Mouse (Mus musculus) kidney, adult 2 months (tissue): ENCODE measurements around the gene Zfp961. TPM values are rescaled to one million over a fixed set of nuclear protein-coding genes. Genes with fewer than 3 reads are reported as not detected.
"Not testable (repeated sequence)": the region's sequence is repeated elsewhere in the genome, so short reads cannot be mapped to it uniquely, and the experiment has no call there.

ENCODE experiments used
- DNase-seq: peaks from one replicate; pipeline ENCODE4 v3.0.0; 2021
- H3K27ac ChIP-seq: fragments of 200-500 bp; 2 replicates; pipeline ENCODE4 v1.5.1; 2012; ENCODE audit warnings: low read depth, low read length, control low read depth, inconsistent platforms; ENCODE audit not compliant: insufficient read depth
- H3K27me3 ChIP-seq: fragments of 200-500 bp; replicated peaks from 2 replicates; pipeline ENCODE4 v1.6.1; 2012; ENCODE audit warnings: mild to moderate bottlenecking, moderate library complexity, low read length, inconsistent platforms; ENCODE audit not compliant: control insufficient read depth, insufficient read depth
- H3K36me3 ChIP-seq: fragments of 200-500 bp; 2 replicates; pipeline ENCODE4 v1.6.1; 2012; ENCODE audit warnings: mild to moderate bottlenecking, moderate library complexity, low read length, inconsistent platforms; ENCODE audit not compliant: control insufficient read depth, insufficient read depth
- H3K4me1 ChIP-seq: fragments of 200-500 bp; 2 replicates; pipeline ENCODE4 v1.6.1; 2011; ENCODE audit warnings: low read length; ENCODE audit not compliant: control insufficient read depth, insufficient read depth
- H3K4me3 ChIP-seq: fragments of 200-500 bp; 2 replicates; pipeline ENCODE4 v1.5.1; 2011; ENCODE audit warnings: mild to moderate bottlenecking, low read depth, low read length, control low read depth; ENCODE audit not compliant: insufficient read depth
- CTCF ChIP-seq: fragments of 200-500 bp; conservative IDR thresholded peaks from 2 replicates; pipeline ENCODE4 v1.5.1; 2011; ENCODE audit warnings: low read depth, mild to moderate bottlenecking, control low read depth, low read length, moderate library complexity, mixed read lengths; ENCODE audit not compliant: insufficient read depth, insufficient read length
- POLR2A ChIP-seq: fragments of 200-500 bp; IDR thresholded peaks from one replicate; pipeline ENCODE4 v1.6.1; 2011; ENCODE audit warnings: low read depth, low read length, control low read depth
- WGBS: fragments of 180-500 bp; shearing (Covaris S2); methylation state at CpG from one replicate; pipeline ENCODE4 v1.1.7; 2018; 5-methylcytosine and 5-hydroxymethylcytosine counted together
- polyA plus RNA-seq: library from polyadenylated mRNA; depleted of rRNA; stranded (reverse); fragments of >200 nt; gene quantifications from 2 replicates; pipeline ENCODE4 v1.2.3, GENCODE M21; 2012

Gene Zfp961
- polyA plus RNA-seq, 1 experiment, result 8.9 TPM

GRCm38 (mm10) chr8:71948624-71949023 lies 2.2 kb upstream of the Zfp961 start:
- TF ChIP-seq POLR2A, result no peak
- TF ChIP-seq CTCF, result no peak
- DNase-seq, result no peak
- H3K36me3 ChIP-seq, result no peaks in the 10 kb centered on the region
- H3K4me3 ChIP-seq, result no peak overlapping the region
- H3K4me1 ChIP-seq, result peaks cover 4% of the 10 kb centered on the region
- no peaks in the 10 kb centered on the region for H3K27me3 ChIP-seq
- WGBS, result 90% methylated on average over 5 of the region's 5 CpGs
- no peak overlapping the region for H3K27ac ChIP-seq

DNA sequence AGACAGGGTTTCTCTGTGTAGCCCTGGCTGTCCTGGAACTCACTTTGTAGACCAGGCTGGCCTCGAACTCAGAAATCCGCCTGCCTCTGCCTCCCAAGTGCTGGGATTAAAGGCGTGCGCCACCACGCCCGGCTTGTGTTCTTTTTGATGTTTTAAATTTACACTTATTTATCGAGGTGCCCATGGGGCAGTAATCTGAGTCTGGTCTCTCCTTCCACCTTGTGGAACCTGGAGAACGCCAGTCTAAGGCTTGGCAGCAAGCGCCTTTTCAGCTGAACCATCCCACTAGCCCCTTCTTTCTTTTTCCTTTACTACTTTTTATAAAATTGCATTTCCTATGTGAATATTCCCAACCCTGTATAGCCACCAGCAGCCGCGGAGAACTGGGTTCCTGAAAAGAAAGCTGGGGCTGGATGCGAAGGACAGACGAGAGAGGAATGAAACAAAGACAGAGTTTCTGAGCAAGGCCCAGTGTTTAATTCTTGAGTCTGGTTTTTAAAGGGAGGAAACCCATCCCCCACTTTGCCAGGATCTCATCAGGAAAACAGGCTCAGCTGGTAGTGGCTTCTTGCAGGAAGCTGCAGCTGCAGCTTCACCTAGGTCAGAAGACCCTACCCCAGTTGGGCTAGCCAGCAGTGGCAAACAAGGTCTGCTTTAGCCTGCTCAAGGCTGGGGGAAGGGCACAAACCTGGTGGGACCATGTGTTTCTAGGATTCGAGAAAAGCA lies 761 bp downstream of the Zfp961 start:
- DNase-seq, result peak; percentile 9
- H3K27ac ChIP-seq, result no peak overlapping the region
- H3K4me1 ChIP-seq, result peaks cover 4% of the 10 kb centered on the region
- WGBS, result 22% methylated on average over 14 of the region's 14 CpGs
- peak overlapping the region; percentile 40 for H3K4me3 ChIP-seq
- H3K36me3 ChIP-seq, result no peaks in the 10 kb centered on the region; the same call in 1 of the 2 replicates
- H3K27me3 ChIP-seq, result no peaks in the 10 kb centered on the region
- TF ChIP-seq CTCF (no peak), POLR2A (no peak)

- DNase-seq, result no peak
- 94% methylated on average over 1 of the region's 1 CpGs for WGBS
- Histone ChIP-seq H3K27me3 (no peaks in the 10 kb centered on the region), H3K36me3 (no peaks in the 10 kb centered on the region; the same call in 1 of the 2 replicates), H3K27ac (no peak overlapping the region), H3K4me3 (no peak overlapping the region), H3K4me1 (peaks cover 4% of the 10 kb centered on the region)
- TF ChIP-seq POLR2A (no peak), CTCF (no peak)
These were observed 1.7 kb downstream of the Zfp961 start for GRCm38 (mm10) chr8:71952489-71952888.

- H3K4me1 ChIP-seq, H3K27ac ChIP-seq, H3K4me3 ChIP-seq, DNase-seq, H3K27me3 ChIP-seq, H3K36me3 ChIP-seq: not testable (repeated sequence)
- 95% methylated on average over 16 of the region's 16 CpGs for WGBS
These were observed 2.3 kb downstream of the Zfp961 start for GRCm38 (mm10) chr8:71952961-71953700.

DNA sequence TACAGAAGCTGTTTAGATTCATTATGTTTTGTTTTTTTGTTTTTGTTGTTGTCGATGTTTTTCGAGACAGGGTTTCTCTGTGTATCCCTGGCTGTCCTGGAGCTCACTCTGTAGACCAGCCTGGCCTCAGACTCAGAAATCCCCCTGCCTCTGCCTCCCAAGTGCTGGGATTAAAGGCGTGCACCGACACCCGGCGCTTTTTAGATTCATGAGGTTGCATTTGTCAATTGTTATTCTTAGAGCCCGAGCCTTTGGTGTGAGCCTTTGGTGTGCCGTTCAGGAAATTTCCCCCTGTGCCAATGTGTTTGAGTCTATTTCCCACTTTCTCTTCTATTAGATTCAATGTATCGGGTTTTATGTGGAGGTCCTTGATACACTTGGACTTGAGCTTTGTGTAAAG lies 3.8 kb downstream of the Zfp961 start:
- Histone ChIP-seq H3K4me1 (peaks cover 4% of the 10 kb centered on the region), H3K27ac (no peak overlapping the region), H3K27me3 (no peaks in the 10 kb centered on the region), H3K4me3 (no peak overlapping the region), H3K36me3 (no peaks in the 10 kb centered on the region; the same call in 1 of the 2 replicates)
- no peak for TF ChIP-seq POLR2A
- no peak for TF ChIP-seq CTCF
- DNase-seq, result no peak
- over 99% methylated on average over 9 of the region's 9 CpGs for WGBS

DNA sequence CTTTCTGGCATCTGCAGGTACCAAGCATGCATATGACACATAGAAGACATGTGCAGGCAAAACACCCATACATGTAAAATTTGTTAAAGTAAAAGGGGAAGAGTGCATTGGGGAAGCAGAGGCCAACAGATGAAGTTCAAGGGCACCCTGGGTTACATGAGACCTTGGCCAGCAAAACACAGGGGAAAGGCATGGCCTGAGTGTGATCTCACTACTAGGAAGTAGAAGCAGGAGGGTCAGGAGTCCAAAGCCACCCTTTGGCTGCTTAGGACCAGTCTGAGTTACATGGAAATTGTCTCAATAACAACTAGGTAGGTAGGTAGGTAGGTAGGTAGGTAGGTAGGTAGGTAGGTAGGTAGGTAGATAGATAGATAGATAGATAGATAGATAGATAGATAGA lies 9.6 kb downstream of the Zfp961 start:
- no peaks in the 10 kb centered on the region for H3K36me3 ChIP-seq
- H3K4me3 ChIP-seq, result no peak overlapping the region
- no peaks in the 10 kb centered on the region for H3K27me3 ChIP-seq
- no peak for TF ChIP-seq POLR2A
- TF ChIP-seq CTCF, result no peak
- no peak overlapping the region for H3K27ac ChIP-seq
- H3K4me1 ChIP-seq, result no peaks in the 10 kb centered on the region
- no peak for DNase-seq

DNA sequence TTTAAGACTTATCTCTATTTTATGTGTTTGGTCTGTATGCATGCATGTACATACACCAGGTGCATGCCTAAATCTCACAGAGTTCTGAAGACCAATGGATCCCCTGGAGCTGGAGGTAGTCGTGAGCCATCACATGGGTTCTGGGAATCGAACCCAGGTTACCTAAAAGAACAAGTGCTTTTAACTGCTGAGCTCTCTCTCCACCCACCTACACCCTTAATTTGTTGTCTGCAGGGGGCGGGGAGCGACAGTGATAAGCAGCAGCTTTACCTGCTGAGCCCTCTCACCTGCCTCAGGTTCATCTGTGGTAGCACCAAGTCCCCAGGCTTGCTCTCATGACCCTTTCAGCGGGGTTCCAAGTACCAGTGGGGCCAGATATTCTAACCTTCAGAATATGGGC lies 11.0 kb downstream of the Zfp961 start:
- Histone ChIP-seq H3K4me1 (no peaks in the 10 kb centered on the region), H3K36me3 (peaks cover 2% of the 10 kb centered on the region; the same call in 1 of the 2 replicates), H3K27ac (no peak overlapping the region), H3K27me3 (no peaks in the 10 kb centered on the region), H3K4me3 (no peak overlapping the region)
- no peak for DNase-seq
- 93% methylated on average over 5 of the region's 5 CpGs for WGBS
- no peak for TF ChIP-seq POLR2A
- TF ChIP-seq CTCF, result no peak
